Mouse (Mus musculus): ENCODE results near the gene Ensa. TPM values are rescaled to one million over a fixed set of nuclear protein-coding genes. Genes with fewer than 3 reads are reported as not detected.

Gene Ensa
- polyA plus RNA-seq (2012), result 17.9 and 21.4 TPM in 2 replicates

DNA sequence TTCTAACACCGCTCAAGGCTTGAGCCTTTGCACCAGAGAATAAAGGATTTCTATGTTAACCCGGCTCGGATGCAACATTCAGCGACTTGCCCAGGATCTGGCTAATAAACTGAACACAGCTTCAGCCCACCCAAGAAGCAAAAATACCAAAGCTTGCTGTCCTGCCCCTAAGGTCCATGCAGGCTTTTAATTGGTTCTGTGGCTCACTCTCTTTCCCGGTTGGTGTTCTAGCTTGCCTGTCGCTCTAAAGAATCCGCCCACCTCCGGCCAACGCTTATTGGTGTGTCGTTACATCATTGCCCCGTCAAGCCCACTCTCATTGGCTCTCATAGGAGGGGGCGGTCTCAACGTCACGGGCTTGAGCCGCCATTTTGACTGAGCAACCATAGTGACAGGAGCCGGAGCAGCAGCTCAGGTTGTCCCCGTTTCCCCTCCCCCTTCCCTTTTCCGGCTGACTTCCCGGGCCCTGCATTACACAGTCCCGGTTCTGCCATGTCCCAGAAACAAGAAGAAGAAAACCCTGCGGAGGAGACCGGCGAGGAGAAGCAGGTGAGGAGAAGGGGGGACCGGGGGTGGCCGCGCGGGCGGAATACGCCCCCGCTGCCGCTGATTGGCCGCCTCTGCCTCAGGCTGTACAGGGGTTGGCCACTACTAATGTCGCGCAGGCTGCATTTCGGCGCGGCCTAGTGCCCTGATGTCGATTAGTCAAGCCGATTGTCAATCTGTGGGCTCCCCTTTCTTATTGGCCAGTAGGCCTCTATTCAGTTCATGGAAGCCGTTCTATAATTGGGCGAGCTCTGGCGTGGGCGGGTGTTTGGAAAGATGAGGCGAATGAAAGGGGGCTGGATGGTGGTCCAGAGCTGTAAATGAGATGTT lies at the start of gene Ensa:
TSS of gene Ensa (plus strand) at position 366 of the 876 bp plus-strand sequence.

DNA sequence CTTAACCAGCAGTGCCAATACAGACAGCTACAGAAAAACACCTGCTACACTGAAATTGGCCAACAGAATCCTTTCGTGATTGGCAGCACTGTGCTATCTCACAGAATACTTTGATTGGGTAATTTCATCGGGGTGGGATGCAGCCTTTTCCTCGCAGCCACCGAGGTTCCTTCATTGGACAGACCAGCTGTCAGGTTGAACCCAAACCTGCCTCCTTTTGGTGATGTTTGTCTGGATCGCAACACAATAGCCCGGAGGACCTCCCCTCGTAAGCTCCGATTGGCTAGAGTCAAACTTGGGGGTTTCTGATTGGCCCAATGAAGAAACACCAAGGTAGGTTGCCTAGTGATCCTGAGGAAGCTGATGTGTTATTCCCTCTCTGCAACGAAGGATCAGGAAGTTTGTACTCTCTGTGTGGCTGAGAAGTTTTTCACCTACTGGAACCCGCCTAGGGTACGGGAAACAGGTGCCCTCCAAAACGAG lies 36.1 kb upstream of the Ensa start, which contains the start of gene Golph3l:
TSS of gene Golph3l (plus strand) at position 331 of the 483 bp plus-strand sequence.

DNA sequence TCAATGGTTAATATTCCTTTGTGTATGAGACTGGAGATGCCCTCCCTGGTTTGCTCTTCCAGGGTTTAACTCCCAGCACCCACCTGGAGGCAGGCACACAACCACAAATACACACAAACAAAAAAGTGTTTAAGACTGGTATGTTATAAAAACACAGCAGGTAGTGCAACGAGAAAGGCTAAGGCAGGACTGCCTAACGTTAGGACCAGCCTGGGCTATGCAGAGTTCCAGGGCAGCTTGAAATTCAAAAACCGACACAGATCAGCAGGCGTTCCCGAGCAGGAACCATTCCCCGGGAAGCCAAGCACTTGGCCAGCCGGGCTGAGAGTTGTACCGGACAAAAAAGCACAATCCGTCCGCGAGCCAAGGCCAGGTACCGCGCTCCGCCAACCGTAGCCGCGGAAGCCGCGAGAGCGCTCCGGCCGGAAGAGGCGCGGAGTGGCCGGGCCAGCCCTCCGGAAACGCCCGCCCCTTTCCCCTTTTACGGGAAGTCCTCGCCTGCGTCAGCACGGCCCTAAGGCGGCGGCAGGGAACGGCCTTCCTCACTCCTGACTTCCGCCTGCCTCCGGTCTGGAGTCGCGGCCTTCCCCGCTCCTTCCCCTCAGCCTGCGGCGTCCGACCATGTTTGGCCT lies 33.6 kb downstream of the Ensa start, which contains the start of gene Mcl1:
TSS of gene Mcl1 (plus strand) at position 553 of the 632 bp plus-strand sequence.

Other genes starting within 250 kb of the Ensa start
- gene 4930558C23Rik, start 222.2 kb upstream of the Ensa start, polyA plus RNA-seq (2012), result not detected in 2 replicates
- 14.1 and 15.5 TPM in 2 replicates for gene Arnt, start 190.6 kb upstream of the Ensa start, polyA plus RNA-seq (2012)
- not detected in 2 replicates for gene Ctsk, start 125.7 kb upstream of the Ensa start, polyA plus RNA-seq (2012)
- 2.0 and 3.0 TPM in 2 replicates for gene Ctss, start 98.2 kb upstream of the Ensa start, polyA plus RNA-seq (2012)
- gene Hormad1, start 65.3 kb upstream of the Ensa start, polyA plus RNA-seq (2012), result not detected in 2 replicates
- gene Golph3l, start 36.1 kb upstream of the Ensa start, polyA plus RNA-seq (2012), result 1.2 and 2.4 TPM in 2 replicates
- 437 and 552 TPM in 2 replicates for gene Mcl1, start 33.8 kb downstream of the Ensa start, polyA plus RNA-seq (2012)
- 1.3 and 1.6 TPM in 2 replicates for gene Adamtsl4, start 62.9 kb downstream of the Ensa start, polyA plus RNA-seq (2012)
- 11.3 and 14.5 TPM in 2 replicates for gene Ecm1, start 114.6 kb downstream of the Ensa start, polyA plus RNA-seq (2012)
- gene Tars2, start 135.2 kb downstream of the Ensa start, polyA plus RNA-seq (2012), result 41.4 and 54.6 TPM in 2 replicates
- 4.7 and 6.0 TPM in 2 replicates for gene Rprd2, start 193.9 kb downstream of the Ensa start, polyA plus RNA-seq (2012)
- gene Prpf3, start 230.9 kb downstream of the Ensa start, polyA plus RNA-seq (2012), result 6.5 and 7.9 TPM in 2 replicates
- 114 and 124 TPM in 2 replicates for gene Mrps21, start 246.5 kb downstream of the Ensa start, polyA plus RNA-seq (2012)

Measured in megakaryocyte-erythroid progenitor cell, adult 5 weeks (primary cell).